Mouse (Mus musculus): ENCODE measurements around the gene Mrps24. TPM values are rescaled to one million over a fixed set of nuclear protein-coding genes. Genes with fewer than 3 reads are reported as not detected.

Gene Mrps24
- 164 TPM for polyA plus RNA-seq (2017; shearing (Covaris generic))

DNA sequence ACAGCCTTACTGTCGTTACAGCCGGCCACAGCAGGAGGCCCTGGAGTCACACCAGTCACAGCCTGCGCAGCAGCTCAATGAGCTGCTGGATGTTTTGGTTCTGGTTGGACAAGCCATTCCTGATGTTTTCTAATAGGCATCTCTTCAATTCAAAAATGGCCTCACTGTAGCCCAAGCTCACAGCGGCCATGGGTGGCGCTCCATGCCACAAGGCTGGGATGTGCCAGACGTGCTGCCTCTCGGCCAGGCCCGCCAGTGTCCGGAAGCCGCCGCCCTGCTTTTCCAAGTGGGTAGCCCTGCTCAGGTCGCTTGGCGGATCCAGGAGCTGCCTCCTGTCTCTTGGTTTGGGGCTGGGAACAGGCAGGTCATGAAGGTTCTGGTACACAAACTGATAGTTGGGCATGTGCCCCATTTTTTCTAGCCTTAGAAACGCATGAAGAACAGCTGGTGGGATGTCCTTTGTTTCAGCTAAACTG is at the start of gene Mrps24:
Mrps24 (minus strand) TSS at position 51 of the 476 bp plus-strand sequence.

DNA sequence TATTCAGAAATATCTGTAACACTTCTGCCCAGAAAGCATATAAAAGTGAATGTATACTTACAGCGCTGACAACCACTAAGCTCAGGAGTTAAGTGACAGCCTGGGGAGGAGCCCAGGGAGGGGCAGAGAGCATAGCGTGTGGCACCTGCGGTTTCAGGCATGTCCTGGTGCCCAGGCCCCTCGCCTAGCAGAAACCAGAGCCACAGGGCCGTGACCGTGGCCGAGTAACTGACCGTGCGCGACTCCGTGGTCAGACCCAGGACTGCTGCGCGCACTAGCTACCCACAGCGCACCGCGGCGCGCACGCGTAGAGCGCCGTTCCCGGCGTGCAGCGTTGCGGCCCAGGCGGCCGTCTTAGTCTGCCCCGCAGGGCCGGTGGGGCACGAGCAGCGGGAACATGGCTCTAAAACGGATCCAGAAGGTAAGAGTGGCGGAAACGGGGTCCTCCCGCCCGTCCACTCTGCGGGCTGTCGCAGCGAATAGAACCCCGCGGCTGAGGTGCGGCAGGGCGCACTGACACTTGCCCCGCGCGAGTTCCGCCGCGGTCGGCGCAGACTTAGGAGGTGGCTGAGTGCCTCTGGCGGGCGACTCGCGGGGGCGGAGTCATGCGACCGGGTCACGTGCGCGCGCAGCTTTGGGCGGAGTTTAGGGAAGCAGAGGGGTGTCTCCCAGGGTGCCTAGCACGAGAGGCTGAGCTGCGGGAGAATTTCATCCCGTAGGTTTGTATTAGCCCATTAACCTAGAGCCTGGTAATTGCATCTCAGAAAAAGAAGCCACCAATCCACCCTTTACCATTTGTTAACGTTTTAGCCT is 46.5 kb upstream of the Mrps24 start, which contains the start of gene Urgcp:
Urgcp (minus strand) TSS at position 557 of the 813 bp plus-strand sequence.

Other genes starting within 250 kb of the Mrps24 start
- 155 TPM for gene Xbp1, start 195.0 kb downstream of the Mrps24 start, polyA plus RNA-seq (2017; shearing (Covaris generic))
- gene Ccdc117, start 173.5 kb downstream of the Mrps24 start, polyA plus RNA-seq (2017; shearing (Covaris generic)): 29.7 TPM
- not detected for gene Ankrd36, start 146.0 kb downstream of the Mrps24 start, polyA plus RNA-seq (2017; shearing (Covaris generic))
- gene Urgcp, start 46.7 kb upstream of the Mrps24 start, polyA plus RNA-seq (2017; shearing (Covaris generic)): 30.4 TPM
- gene Dbnl, start 72.8 kb upstream of the Mrps24 start, polyA plus RNA-seq (2017; shearing (Covaris generic)): 275 TPM
- gene Pgam2, start 88.1 kb upstream of the Mrps24 start, polyA plus RNA-seq (2017; shearing (Covaris generic)): 4.0 TPM
- gene Polm, start 122.3 kb upstream of the Mrps24 start, polyA plus RNA-seq (2017; shearing (Covaris generic)): 37.2 TPM
- 0.47 TPM for gene Aebp1, start 146.3 kb upstream of the Mrps24 start, polyA plus RNA-seq (2017; shearing (Covaris generic))
- gene Pold2, start 162.6 kb upstream of the Mrps24 start, polyA plus RNA-seq (2017; shearing (Covaris generic)): 76.0 TPM
- not detected for gene Myl7, start 183.1 kb upstream of the Mrps24 start, polyA plus RNA-seq (2017; shearing (Covaris generic))
- gene Gck, start 234.4 kb upstream of the Mrps24 start, polyA plus RNA-seq (2017; shearing (Covaris generic)): not detected
- gene Ykt6, start 240.0 kb upstream of the Mrps24 start, polyA plus RNA-seq (2017; shearing (Covaris generic)): 48.0 TPM

All from CD4-positive, CD25-positive, alpha-beta regulatory T cell (primary cell).